Mouse (Mus musculus): ENCODE measurements around the gene Tcp11l1.

Tcp11l1 gene

GRCm38 (mm10) chr2:104711585-104712485, at the start of gene Tcp11l1:
TSS of gene Tcp11l1 (minus strand) at chr2:104712169.
- no peak for DNase-seq (ENCODE audit: extremely low spot score, low read depth, low spot score)

- no peak for DNase-seq (ENCODE audit: extremely low spot score, low read depth, low spot score)
Observed at GRCm38 (mm10) chr2:104750611-104751010, 38.6 kb upstream of the Tcp11l1 start.

GRCm38 (mm10) chr2:104748652-104749183, 36.7 kb upstream of the Tcp11l1 start:
- DNase-seq (ENCODE audit: extremely low spot score, low read depth, low spot score): no peak

GRCm38 (mm10) chr2:104746251-104746650, 34.3 kb upstream of the Tcp11l1 start:
- no peak for DNase-seq (ENCODE audit: extremely low spot score, low read depth, low spot score)

- no peak for DNase-seq (ENCODE audit: extremely low spot score, low read depth, low spot score)
Observed at GRCm38 (mm10) chr2:104743971-104744370, 32.0 kb upstream of the Tcp11l1 start.

GRCm38 (mm10) chr2:104743160-104743559, 31.2 kb upstream of the Tcp11l1 start:
- DNase-seq (ENCODE audit: extremely low spot score, low read depth, low spot score): no peak

GRCm38 (mm10) chr2:104742741-104743064, 30.7 kb upstream of the Tcp11l1 start, which contains the start of gene Depdc7:
TSS of gene Depdc7 (minus strand) at chr2:104742878.
- peak; percentile 58 for DNase-seq (ENCODE audit: extremely low spot score, low read depth, low spot score)

- no peak for DNase-seq (ENCODE audit: extremely low spot score, low read depth, low spot score)
Observed at GRCm38 (mm10) chr2:104741896-104742740, 30.1 kb upstream of the Tcp11l1 start.

- DNase-seq (ENCODE audit: extremely low spot score, low read depth, low spot score): no peak
Observed at GRCm38 (mm10) chr2:104741015-104741758, 29.2 kb upstream of the Tcp11l1 start.

- no peak for DNase-seq (ENCODE audit: extremely low spot score, low read depth, low spot score)
Observed at GRCm38 (mm10) chr2:104740248-104740949, 28.4 kb upstream of the Tcp11l1 start.

GRCm38 (mm10) chr2:104739691-104740090, 27.7 kb upstream of the Tcp11l1 start:
- DNase-seq (ENCODE audit: extremely low spot score, low read depth, low spot score): no peak

GRCm38 (mm10) chr2:104736241-104736640, 24.3 kb upstream of the Tcp11l1 start:
- DNase-seq (ENCODE audit: extremely low spot score, low read depth, low spot score): no peak

- no peak for DNase-seq (ENCODE audit: extremely low spot score, low read depth, low spot score)
Observed at GRCm38 (mm10) chr2:104732562-104733256, 20.7 kb upstream of the Tcp11l1 start.

GRCm38 (mm10) chr2:104732033-104732444, 20.1 kb upstream of the Tcp11l1 start:
- DNase-seq (ENCODE audit: extremely low spot score, low read depth, low spot score): no peak

GRCm38 (mm10) chr2:104727369-104727768, 15.4 kb upstream of the Tcp11l1 start:
- DNase-seq (ENCODE audit: extremely low spot score, low read depth, low spot score): no peak

- no peak for DNase-seq (ENCODE audit: extremely low spot score, low read depth, low spot score)
Observed at GRCm38 (mm10) chr2:104722021-104722420, 10.1 kb upstream of the Tcp11l1 start.

- DNase-seq (ENCODE audit: extremely low spot score, low read depth, low spot score): no peak
Observed at GRCm38 (mm10) chr2:104717827-104718226, 5.9 kb upstream of the Tcp11l1 start.

- no peak for DNase-seq (ENCODE audit: extremely low spot score, low read depth, low spot score)
Observed at GRCm38 (mm10) chr2:104717231-104717735, 5.3 kb upstream of the Tcp11l1 start.

- no peak for DNase-seq (ENCODE audit: extremely low spot score, low read depth, low spot score)
Observed at GRCm38 (mm10) chr2:104716279-104716678, 4.3 kb upstream of the Tcp11l1 start, which contains the start of gene Pin1rt1. TSS of gene Pin1rt1 (minus strand) at chr2:104716379.
